Mouse (Mus musculus) adrenal gland, adult 2 months (tissue): Measurements from ENCODE around the gene Ric1. TPM values are rescaled to one million over a fixed set of nuclear protein-coding genes. Genes with fewer than 3 reads are reported as not detected.
"Not testable (repeated sequence)": the region's sequence is repeated elsewhere in the genome, so short reads cannot be mapped to it uniquely, and the experiment has no call there.

ENCODE experiments used
- DNase-seq: peaks from one replicate; pipeline ENCODE4 v3.0.0; 2021
- polyA plus RNA-seq: library from polyadenylated mRNA; depleted of rRNA; stranded (reverse); fragments of >200 nt; gene quantifications from 2 replicates; pipeline ENCODE4 v1.2.3, GENCODE M21; 2012
- total RNA-seq, 2 experiments: library from RNA; stranded (reverse); gene quantifications; 2 replicates each; pipeline ENCODE4 v1.2.3; 2021

Gene Ric1
- total and polyA plus RNA-seq, 3 experiments: 7.9 to 40.3 (median 25.9) TPM

DNA sequence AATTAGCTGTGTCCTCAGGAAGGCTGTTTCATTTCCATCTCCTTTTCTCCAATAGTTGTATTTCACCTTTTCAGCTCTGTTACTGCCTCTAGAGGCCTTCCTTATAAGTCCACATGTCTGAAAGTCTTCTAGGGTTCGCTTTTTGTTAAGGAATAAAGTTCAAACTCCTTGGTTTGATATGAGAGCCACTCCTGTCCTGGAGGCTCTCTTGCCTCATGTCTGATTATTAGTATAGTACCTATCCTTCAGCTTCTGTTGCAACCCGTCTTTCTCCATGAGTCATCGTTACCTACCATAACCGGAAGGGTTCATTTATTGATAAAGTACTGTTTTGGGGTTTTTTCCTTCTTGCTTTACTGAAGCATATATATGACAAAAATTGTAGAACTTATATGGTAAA lies 5.2 kb downstream of the Ric1 start:
- no peak for DNase-seq

DNA sequence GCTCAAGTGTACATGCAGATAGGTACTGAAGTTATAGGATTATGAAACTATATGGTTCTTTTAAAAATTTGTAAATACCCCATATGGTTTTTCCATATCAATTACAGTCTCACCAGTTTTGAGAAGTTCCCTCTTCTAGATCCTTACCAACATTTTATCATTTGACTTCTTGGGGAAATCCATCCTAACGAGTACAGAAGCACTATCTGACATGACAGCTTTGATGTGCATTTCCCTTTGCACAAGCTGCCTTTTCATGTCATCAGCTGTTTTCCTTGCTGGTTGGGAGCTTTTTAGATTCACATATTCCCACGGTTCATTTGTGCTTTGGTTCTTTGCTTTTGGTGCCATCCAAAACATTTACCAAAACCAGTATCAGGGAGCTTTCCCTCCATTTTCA lies 6.5 kb downstream of the Ric1 start:
- DNase-seq: no peak

DNA sequence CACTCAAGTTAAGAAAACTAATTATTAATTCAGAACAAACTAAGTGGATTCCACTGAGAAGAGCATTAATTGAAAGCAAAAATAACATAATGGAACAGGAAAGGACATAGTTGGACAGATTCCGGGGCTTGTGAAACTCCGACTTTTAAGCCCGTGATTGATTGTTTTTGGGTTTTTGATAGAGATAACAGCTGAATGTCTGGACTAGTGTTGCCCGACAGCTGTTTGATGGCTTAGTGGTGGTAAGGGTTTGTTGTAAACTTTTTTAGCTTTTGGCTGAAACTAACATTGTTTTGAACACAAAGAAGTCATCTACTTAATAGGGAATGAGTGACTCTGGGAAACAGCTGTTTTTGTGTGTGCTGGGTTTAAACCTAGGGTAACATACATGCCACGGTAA lies 11.9 kb downstream of the Ric1 start:
- no peak for DNase-seq

DNA sequence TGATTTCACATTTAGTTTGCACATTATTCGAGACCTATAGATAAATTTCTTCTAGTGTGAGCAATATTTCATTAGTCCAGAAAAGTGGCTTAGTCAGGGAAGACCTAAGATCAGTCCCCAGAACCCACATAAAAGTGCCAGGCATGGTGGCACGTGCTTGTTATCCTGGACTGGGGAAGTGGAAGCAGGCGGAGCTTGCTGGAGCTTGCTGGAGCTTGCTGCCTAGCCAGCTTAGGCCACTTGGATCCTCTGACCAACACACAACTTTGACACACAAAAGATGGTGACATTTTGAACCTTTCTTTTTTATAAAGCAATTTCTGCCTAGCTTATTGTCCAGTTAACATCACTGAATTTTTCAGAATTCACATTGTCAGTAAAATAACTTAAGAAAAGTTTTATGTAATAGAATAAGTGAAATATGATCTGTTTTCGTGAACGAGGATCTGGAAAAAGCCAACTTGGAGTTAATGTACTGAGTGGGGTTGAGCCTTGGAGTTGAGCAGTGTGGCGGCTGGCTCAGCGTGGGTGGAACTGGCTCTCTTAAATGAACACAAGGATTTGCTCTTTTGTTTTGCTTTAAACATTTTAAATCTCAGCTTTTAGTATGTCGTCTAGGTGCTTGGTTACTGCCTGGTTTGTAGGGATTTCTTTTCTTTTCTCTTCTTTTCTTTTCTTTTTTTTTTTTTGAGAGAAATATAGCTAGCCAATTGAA lies 20.3 kb downstream of the Ric1 start:
- no peak for DNase-seq

DNA sequence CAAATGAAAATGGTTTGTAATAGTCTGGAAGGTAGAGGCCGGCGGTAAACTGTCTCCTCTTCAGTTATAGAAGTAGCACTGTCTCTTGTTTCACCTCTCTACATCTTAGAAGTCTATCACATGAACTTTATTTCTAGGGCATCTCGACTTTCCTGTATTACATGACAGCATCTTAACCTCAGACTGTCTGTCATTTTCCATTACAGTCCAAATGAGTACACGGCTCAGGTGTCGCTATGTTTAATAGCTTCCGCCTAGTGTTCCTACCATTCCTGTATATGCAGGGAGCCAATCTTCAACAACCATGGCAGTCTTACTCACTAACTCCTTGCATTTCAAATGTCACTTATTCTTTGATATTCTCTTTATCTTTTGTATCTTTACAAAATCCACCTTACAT lies 21.9 kb downstream of the Ric1 start:
- no peak for DNase-seq

DNA sequence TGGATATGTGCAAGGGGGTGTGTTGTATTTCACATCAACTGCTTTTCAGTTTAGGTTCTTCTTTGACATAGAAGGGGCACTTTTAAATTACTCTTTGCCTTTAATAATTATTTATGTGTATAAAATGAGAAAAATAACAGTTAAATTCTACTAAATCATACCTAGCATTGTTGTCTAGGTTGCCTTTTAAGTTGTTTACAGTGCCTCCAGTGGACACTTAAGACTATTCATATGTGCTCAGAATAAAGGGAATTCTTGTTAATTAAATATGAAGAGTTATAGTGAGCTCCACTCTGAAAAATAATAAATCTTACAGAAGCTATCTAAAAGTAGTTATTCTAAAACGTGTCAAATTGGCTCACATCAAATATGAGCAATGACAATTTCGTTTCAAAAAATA lies 28.5 kb downstream of the Ric1 start:
- DNase-seq: no peak

DNA sequence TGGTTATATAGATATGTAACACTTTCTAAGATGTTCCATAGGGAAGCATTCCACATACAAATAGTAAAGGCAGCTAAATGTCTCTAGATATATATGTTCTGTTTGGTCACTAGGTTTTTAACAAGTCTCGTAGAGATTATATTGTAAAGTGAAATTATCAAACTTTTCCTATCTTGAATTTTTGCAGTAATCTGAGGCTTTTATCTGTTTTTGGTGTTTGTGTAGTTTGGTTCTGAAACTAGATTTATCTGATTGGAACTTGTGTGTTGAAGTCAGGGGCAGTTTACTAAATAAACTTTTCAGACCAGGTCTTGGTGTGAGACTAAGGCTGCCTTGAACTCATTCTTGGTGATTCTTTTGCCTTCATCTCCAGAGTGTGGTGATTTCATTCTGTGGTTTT lies 29.0 kb downstream of the Ric1 start:
- no peak for DNase-seq

DNA sequence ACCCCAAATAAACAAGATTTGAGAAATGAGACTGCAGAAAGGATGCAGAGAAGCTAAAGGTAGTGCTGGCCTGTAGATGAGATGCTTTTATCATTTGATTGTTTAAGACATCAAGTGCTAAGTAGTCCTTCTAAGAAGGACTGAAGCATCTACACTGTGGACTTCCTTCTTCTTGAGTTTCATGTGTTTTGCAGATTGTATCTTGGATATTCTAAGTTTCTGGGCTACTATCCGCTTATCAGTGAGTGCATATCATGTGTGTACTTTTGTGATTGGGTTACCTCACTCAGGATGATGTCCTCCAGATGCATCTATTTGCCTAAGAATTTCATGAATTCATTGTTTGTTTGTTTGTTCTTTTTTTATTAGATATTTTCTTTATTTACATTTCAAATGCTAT lies 29.9 kb downstream of the Ric1 start:
- not testable (repeated sequence) for DNase-seq

DNA sequence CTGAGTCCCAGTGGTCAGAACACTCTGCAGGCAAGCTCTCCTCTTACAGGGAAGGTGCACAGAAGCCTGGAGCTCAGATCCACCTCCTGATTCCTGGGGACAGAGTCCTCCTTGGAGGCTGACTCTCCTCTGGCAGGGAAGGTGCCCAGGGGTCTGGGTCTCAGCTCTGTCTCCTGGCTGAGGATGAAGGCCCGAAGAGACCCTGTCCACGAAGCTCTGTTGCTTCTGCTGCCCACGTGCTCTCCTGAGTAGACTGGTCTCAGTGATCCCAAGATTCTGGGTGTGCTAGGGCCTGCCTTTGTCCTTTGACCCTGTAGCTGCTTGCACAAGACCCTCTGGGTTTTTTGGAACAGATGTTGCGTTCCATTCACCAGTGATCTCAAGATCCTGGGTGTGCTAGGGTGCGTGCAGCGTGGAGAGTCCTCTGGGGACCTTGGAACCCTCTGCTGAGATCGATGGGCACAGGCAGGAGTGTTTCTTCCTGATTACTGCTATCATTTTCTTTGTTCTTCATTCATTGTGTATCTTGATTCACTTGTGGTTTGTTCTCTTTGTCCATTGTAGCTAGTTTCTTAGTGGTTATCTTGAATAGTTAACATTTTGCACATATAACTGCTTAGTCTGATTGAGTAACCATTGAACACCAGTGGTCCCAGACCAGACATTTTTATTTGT lies 35.2 kb downstream of the Ric1 start:
- DNase-seq: not testable (repeated sequence)

DNA sequence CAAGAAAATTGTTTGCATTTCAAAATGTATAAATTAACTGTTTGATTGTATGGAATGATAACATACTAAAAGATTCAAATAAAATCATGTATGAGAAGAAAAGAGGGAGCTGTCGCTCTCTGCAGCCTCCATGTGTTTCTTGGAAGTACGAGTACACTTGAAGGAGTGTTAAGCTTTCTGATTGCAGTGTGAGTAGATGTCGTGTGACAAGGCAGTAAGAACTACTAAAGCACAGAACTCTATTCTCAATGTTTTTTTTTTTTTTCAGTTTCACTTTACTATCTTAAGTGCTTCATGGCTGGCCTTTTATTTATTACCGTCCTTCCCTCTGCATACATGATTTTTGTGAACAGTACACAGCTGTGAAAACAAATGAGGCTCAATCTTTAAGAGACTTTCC lies 40.1 kb downstream of the Ric1 start:
- DNase-seq: no peak

DNA sequence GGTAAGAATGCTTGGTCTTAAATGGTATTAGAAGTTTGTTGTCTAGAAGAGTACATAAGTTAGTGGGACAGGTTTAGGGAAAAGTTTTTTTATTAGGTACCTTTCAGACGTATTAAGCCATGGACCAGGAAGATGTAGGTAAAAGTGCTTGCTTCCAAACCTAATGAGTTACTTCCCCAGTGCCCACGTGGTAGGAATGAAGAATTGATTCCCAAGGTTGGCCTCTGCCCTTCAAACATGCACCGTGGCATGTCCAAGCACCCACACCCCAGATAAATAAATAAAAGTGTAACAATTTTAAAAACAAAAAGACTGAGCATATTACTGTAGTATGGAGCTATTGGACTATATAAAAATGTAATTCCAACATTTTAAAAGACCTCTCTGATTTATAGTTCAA lies 40.5 kb downstream of the Ric1 start:
- DNase-seq: no peak

DNA sequence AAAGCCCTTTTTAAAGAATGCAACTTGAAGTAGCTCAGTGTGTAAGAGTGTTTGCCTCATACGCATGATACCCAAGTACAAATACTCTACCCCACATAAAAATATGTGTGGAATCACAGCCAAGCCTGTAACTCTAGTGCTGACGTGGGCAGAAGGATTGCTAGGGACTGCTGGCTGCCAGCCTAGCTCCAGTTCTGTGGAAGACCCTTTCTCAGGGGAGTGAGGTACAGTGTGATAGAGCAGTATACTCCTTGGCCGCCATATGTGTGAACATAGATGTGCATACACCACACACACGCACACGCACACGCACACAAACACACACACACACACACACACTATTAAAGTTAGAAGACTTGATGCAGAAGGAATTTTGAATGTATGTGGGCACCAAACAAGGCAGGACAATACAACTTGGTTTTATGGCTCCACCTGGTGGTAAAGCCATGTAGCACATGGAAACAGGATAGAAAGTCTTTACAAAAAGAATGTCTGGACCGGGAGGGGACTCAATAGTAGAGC lies 41.2 kb downstream of the Ric1 start:
- DNase-seq: peak; percentile 53

DNA sequence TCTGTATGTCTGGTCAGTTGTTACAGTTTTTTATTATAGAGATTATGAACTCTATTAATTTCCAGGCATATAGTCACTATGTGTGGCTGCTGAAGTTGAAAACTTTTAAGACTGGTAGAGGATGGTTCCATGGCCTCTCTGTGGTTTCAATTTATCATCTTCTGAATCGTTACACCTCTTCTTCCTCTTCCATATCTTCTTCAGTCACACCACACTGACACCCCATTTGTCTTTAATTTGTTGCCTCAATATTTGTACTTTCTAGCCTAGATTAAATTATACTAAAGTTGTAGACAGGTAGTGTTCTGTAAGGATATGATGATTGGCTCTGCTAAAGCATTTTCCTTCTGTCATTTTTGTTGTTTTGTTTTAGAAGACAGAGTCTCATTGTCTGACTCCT lies 44.4 kb downstream of the Ric1 start:
- no peak for DNase-seq

DNA sequence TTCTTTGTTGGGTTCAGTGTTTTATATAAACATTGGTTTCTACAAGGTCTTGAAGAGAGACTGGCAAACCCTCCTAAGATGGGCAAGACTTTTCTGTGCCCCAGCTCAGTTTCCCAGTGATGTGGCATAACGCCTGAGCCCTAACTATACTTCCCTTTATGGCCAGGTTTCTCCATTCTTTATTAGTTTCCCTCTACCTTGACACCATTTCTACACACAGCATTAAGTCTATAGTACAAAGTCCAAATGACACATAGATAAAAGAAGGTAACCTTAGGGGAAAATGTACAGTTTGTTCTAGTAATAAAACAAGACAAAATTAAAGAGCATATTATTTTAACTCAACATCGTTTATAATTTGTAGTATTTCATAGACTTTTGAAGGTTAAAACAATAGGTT lies 60.4 kb downstream of the Ric1 start:
- DNase-seq: no peak

DNA sequence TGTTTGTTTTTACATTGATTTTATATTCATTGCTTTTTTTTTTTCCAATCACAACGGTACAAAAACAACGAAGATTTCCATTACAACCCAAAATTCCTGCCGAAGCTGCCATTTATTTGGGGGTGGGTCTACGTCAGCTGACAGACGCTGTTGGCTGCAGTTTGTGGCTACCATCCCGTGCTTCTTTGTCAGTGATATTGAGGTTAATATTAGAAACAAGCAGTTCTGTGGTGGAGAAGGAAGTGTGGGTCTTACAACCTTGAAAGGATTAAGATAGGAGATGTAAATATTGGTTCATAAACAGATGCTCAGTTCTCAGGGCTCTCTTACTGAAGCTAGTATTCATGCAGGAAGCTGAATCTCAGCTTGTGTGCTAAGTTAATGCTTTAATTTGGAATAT lies 61.7 kb downstream of the Ric1 start:
- DNase-seq: no peak

DNA sequence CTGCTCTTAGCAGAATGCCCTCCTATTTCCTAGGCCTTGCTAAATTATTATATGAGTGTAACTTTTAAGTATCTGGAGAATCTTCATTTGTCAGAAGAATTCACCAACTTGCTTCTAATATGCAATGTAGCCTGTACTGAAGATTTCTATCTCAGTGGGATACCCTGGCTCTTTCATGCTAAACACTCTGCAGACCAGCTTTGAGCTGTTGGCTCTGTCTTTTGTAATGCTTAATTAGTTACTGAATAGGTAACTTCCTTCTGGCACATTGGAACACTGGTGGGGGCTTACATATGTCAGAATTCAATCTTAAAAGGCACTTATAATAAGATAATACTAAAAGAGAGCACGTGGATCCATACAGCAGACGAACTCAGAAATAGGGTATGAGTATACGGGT lies 71.7 kb downstream of the Ric1 start:
- not testable (repeated sequence) for DNase-seq

DNA sequence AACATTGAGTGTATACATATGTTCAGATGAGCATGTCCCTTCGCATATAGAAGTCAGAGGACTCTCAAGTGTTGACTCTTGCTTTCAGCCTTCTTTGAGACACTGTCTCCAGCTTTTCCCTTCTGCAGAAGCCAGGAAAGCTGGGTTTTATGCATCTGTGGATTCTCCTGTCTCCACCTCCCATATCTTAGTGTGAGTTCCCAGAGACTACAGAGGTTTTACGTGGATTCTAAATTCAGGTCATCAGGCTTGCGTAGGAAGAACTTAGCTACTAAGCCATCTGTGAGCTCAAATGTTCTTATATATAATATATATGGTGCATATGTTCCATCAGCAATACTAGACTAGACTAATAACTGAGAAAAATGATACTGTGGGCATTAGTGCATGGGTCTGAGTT lies 74.2 kb downstream of the Ric1 start:
- no peak for DNase-seq

DNA sequence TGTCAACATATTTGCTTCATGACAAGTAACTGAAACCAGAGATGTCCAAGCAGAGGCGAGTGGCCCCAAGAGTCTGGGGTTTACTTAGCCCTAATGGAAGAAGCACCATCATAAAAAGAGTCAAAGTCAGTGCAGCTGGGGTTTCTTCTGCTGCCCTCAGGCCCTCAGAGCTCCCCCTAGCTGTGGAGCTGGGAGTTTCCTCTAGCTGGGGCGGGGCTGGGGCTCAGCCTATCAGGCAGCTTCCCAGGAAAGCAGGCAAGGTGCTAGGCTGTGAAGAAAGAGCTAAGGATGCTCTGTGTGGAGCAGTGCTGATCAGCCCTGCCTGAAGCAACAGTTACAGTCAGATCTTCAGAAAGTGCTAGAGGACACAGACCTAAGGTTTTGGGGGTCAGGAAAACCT lies 74.9 kb downstream of the Ric1 start:
- DNase-seq: no peak

DNA sequence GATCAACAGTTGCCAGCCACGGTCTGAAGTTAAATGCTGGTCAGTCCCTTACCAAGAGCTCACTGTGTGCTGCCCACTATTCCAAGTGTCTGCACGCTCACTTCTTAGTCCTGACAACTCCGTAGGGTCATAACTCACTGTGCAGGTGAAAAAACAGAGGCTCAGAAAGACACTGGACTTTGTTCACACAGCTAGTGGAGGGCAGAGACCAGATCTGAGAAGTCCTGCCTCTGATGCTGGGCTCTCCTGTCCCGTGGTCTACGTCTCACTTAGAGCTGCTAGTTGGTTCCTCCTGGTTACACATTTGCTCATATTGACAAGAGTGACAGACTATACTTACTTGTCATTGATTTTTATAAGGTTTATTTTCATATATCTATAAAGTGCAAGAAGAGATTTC lies 76.9 kb downstream of the Ric1 start:
- DNase-seq: no peak

DNA sequence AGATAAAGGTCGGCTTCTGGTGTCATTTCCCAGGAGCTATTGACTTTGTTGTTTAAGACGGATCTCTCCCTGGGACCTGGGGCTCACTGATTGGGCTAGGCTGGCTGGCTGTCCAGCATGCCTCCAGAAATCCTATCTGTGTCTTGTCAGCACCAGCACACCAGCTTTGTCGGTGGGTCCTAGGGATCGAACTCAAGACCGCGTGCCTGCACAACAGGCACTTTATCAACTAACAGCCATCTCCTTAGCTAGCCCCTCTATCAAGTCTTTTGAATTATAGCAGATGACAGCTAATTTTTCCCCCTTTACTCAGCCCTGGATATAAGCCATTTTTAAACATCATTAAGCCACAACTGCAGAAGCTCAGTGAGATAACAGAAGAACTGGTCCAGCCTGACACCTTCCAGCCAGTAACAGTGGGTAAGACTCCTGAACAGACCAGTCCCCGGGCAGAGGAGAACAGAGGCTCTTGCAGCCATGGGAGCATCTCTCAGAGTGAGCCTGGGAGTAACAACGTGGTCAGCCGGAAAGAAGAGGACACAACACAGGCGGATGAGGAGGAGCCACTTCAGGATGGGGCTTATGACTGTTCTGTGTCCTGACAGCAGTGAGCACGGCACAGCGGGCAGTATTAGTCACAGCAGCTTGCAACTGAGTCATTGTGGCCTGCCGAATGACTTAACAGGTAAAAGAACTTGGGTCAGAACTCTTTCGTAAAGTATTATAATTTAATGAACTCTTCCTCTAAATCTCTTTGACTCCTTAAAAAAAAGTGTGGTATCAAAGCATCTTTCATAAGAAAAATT lies 81.7 kb downstream of the Ric1 start:
- DNase-seq: peak; percentile 51

DNA sequence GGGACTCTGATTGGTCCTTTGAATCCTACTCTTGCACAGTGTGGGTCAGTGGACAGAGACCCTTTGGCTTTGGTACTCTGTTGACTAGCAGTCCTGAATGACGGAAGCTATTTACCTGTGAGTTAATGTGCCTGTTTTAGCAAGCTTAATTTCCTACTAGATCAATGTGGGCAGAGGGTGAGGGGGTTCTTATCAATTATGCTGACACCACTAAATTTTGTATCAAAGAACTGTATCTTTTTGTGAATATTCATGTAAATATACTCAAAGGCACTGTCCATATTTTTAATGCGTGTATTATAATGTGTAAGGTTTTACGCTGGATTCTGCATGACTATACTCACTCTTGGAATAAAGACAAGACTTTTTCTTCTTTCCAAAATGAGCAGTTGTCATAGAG lies 82.6 kb downstream of the Ric1 start:
- no peak for DNase-seq

DNA sequence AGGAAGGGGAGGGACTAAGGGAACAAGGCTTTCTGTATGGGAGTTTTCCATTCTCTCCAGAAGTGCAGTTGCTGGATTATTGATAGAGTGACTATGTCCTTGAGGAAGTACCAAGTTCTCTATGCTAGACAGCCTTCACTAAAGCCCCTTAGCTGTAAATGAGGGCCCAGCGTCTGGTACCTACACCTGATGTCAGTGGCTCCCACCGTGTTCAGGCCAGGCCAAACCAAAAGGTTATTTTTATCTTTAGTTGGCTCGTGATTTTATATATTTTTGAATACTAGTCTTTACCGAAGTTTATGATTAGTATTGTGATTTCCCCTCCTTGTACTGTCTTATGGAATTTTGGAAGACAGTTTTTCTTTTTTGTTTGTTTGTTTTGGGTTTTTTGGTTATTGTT lies 85.4 kb downstream of the Ric1 start:
- DNase-seq: no peak

DNA sequence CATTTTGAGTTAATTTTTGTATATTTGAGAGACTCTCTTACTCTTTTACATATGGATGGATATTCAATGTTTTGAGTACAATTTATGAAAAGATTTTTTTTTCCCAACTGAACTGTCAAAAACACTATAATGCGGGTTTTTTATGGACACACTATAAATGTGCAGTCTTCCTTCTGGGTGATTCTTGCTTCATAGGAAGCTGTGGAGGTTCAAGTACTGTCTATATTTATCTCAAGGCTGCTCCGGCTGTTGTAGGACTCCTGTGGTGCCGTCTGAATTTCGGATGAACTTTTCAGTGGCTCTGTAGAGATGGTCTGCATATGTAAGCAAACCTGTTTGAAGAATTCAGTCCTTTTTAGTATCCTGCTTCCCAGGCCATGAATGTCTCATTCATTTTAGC lies 86.1 kb downstream of the Ric1 start:
- no peak for DNase-seq
